Mouse (Mus musculus) heart, postnatal 0 days (tissue): Measurements from ENCODE around the gene Myo15b.

Experiments used
- CTCF ChIP-seq: IDR thresholded peaks from 2 replicates; pipeline ENCODE4 v1.5.1; 2016; ENCODE audit warnings: antibody characterized with exemption, control low read depth, low read depth
- EP300 ChIP-seq: IDR thresholded peaks from 2 replicates; pipeline ENCODE4 v1.6.1; 2016; ENCODE audit warnings: antibody characterized with exemption, low read depth

GRCm38 (mm10) chr11:115881002-115881401, 22.8 kb downstream of the Myo15b start:
- TF ChIP-seq CTCF (peak; percentile 55), EP300 (no peak)
